Mouse (Mus musculus) C2C12 (cell line): ENCODE data around the gene Ggcx.

Source experiments
- CTCF ChIP-seq: IDR thresholded peaks from one replicate; pipeline ENCODE4 v1.5.1; 2011; ENCODE audit not compliant: control insufficient read depth, insufficient read depth, insufficient read length
- USF1 ChIP-seq: IDR thresholded peaks from one replicate; pipeline ENCODE4 v1.6.1; 2011; ENCODE audit warnings: low read depth, mild to moderate bottlenecking, control low read depth, moderate library complexity

DNA sequence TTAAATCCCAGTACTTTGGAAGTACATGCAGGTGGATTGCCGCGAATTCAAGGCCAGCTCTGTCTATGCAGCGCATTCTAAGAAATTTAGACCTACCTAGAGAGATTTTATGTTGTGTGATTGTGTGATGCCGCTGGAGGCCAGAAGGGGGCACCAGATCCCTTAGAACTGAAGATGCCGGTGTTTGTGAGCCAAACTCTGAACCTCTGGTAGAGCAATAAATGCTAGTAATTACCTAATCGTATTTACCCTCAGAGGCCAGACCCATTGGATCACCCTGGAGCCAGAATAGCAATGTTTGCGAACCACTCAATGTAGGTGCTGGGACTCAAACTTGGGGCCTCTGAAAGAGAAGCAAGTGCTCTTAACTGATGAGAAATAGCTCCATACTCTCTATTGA lies 12.2 kb upstream of the Ggcx start:
- TF ChIP-seq CTCF (peak; percentile 5), USF1 (no peak)
